ENCODE assay signal across 18 mouse cellular contexts in the genomic region with DNA sequence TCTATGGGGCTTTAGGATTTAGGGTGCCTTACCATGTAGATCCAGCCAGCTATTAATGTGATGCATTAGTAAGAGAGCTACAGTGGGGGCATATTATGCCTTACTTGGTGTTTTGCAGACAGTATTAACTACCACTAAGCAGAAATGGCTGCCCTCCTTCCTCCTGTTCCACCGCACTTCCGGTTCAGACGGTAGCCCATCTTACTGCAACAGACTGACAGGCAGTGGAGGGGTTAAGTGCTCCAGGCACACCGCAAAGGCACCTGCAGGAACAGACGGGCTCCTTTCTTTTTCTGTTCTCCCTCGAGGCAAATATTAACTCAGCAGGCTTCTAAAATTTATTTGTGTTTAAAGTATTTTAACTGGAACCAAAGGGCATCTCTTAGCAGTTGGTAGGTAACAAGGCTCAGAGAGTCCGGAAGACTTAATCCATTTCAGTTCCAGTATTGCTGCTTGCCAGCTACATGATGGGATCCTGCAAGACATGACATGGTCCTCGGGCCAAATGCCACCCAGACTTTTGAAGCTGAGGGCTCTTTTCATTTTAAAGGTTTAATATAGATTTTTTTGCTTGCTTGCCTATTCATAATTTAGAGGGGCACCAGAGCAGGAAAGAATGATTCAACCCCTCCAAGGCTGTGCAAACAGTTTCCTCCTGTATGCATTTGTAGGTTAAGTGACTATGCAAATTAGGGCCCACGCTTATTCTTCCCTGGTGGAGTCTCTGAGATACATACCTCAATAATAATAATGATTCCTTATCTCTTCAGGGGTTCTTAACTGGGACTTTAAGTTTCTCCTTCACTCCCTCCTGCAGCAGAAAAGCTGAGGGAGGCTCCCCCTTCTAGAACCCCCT.
A peak's percentile ranks its signal among the peaks of the same experiment; 100 is the strongest.
DNase-seq lines count a peak whose midpoint lies in the region; ATAC-seq lines count a peak whose summit lies in the region.
"Had no signal": no experiment of that assay in that cellular context is flagged by ENCODE, and none has a peak within 500 bp of the region (broad histone marks: within the 10 kb centered on the region; RNA-seq: fewer than 3 reads in every experiment).

No protein-coding gene starts in this region.

- no peaks in the 10 kb centered on the region for H3K36me3 ChIP-seq in kidney, embryonic 15.5 days
- no peaks in the 10 kb centered on the region for H3K36me3 ChIP-seq in midbrain, embryonic 15.5 days (replicated peaks)
- H3K36me3 ChIP-seq in midbrain, embryonic 10.5 days = no peaks in the 10 kb centered on the region
- no peaks in the 10 kb centered on the region for H3K36me3 ChIP-seq in stomach, embryonic 15.5 days
- H3K36me3 ChIP-seq in hindbrain, embryonic 13.5 days = no peaks in the 10 kb centered on the region
- H3K36me3 ChIP-seq: embryonic facial prominence, embryonic 15.5 days; heart, embryonic 12.5 days had no signal

- H3K9me3 ChIP-seq in kidney, embryonic 15.5 days (replicated peaks) = no peaks in the 10 kb centered on the region
- H3K9me3 ChIP-seq in midbrain, embryonic 15.5 days = no peaks in the 10 kb centered on the region
- H3K9me3 ChIP-seq in midbrain, embryonic 10.5 days (replicated peaks) = no peaks in the 10 kb centered on the region
- H3K9me3 ChIP-seq in stomach, embryonic 15.5 days = no peaks in the 10 kb centered on the region
- H3K9me3 ChIP-seq in hindbrain, embryonic 13.5 days = no peaks in the 10 kb centered on the region
- H3K9me3 ChIP-seq: embryonic facial prominence, embryonic 15.5 days; forebrain, embryonic 13.5 days; heart, embryonic 12.5 days had no signal

- H3K4me1 ChIP-seq in kidney, embryonic 15.5 days = 0 out of 2 replicates have a peak, but pooled peaks cover 5% of the 10 kb centered on the region
- peaks cover 19% of the 10 kb centered on the region; the same call in 1 of the 2 replicates for H3K4me1 ChIP-seq in midbrain, embryonic 15.5 days
- H3K4me1 ChIP-seq in midbrain, embryonic 10.5 days = peaks cover 22% of the 10 kb centered on the region
- no peaks in the 10 kb centered on the region for H3K4me1 ChIP-seq in stomach, embryonic 15.5 days
- peaks cover 14% of the 10 kb centered on the region for H3K4me1 ChIP-seq in hindbrain, embryonic 13.5 days (replicated peaks)
- H3K4me1 ChIP-seq: heart, embryonic 12.5 days had no signal

- no peak overlapping the region for H3K4me3 ChIP-seq in kidney, embryonic 15.5 days (replicated peaks)
- no peak overlapping the region for H3K4me3 ChIP-seq in midbrain, embryonic 15.5 days
- H3K4me3 ChIP-seq in midbrain, embryonic 10.5 days = no peak overlapping the region
- H3K4me3 ChIP-seq in stomach, embryonic 15.5 days (replicated peaks) = no peak overlapping the region
- H3K4me3 ChIP-seq in hindbrain, embryonic 13.5 days = no peak overlapping the region
- H3K4me3 ChIP-seq: embryonic facial prominence, embryonic 15.5 days; forebrain, embryonic 13.5 days; heart, embryonic 12.5 days had no signal

- H3K27ac ChIP-seq in kidney, embryonic 15.5 days = no peak overlapping the region
- H3K27ac ChIP-seq in midbrain, embryonic 15.5 days = no peak overlapping the region
- no peak overlapping the region for H3K27ac ChIP-seq in midbrain, embryonic 10.5 days (replicated peaks)
- no peak overlapping the region for H3K27ac ChIP-seq in stomach, embryonic 15.5 days
- no peak overlapping the region for H3K27ac ChIP-seq in hindbrain, embryonic 13.5 days
- H3K27ac ChIP-seq: embryonic facial prominence, embryonic 15.5 days; forebrain, embryonic 13.5 days; kidney, postnatal 0 days had no signal

- peak; percentile 57 to 60 for DNase-seq in cerebellum, postnatal 10 days
- no peak for DNase-seq in cerebellum, postnatal 36 days
- DNase-seq in kidney, adult 18-20 months = no peak
- DNase-seq in midbrain, embryonic 10.5 days (ENCODE audit: low spot score) = no peak
- DNase-seq: cerebellum, adult 11 months; gastrocnemius, postnatal 14 days; right cerebral cortex, adult 18-20 months; spleen, adult 18-20 months had no signal

- H3K9ac ChIP-seq in kidney, embryonic 15.5 days = no peak overlapping the region
- H3K9ac ChIP-seq in midbrain, embryonic 15.5 days = no peak overlapping the region
- no peak overlapping the region for H3K9ac ChIP-seq in stomach, embryonic 15.5 days
- H3K9ac ChIP-seq in hindbrain, embryonic 13.5 days = no peak overlapping the region
- H3K9ac ChIP-seq: embryonic facial prominence, embryonic 15.5 days; forebrain, embryonic 13.5 days; heart, embryonic 12.5 days had no signal

- no peaks in the 10 kb centered on the region for H3K27me3 ChIP-seq in kidney, embryonic 15.5 days
- no peaks in the 10 kb centered on the region for H3K27me3 ChIP-seq in midbrain, embryonic 15.5 days (replicated peaks)
- H3K27me3 ChIP-seq in midbrain, embryonic 10.5 days (ENCODE audit: low read depth, poor library complexity, severe bottlenecking) = no peaks in the 10 kb centered on the region
- no peaks in the 10 kb centered on the region for H3K27me3 ChIP-seq in stomach, embryonic 15.5 days (replicated peaks)
- no peaks in the 10 kb centered on the region for H3K27me3 ChIP-seq in hindbrain, embryonic 13.5 days
- H3K27me3 ChIP-seq: embryonic facial prominence, embryonic 15.5 days; forebrain, embryonic 13.5 days; heart, embryonic 12.5 days had no signal

- ATAC-seq in kidney, embryonic 15.5 days (replicated peaks; ENCODE audit: low FRiP score) = peak; percentile 40; the same call in 1 of the 2 replicates
- 0 out of 2 replicates have a peak, but pooled peaks have one; percentile 58 for ATAC-seq in midbrain, embryonic 15.5 days (replicated peaks)
- ATAC-seq in stomach, embryonic 15.5 days (ENCODE audit: insufficient read depth, low FRiP score, low read depth) = peak; percentile 35; the same call in 1 of the 2 replicates
- no peak for ATAC-seq in hindbrain, embryonic 13.5 days (ENCODE audit: low FRiP score)
- ATAC-seq: activated CD4-positive, CD25-positive, alpha-beta regulatory T cell, adult 4 months; forebrain, embryonic 13.5 days had no signal

- H3K4me2 ChIP-seq in kidney, embryonic 15.5 days = no peak overlapping the region
- no peak overlapping the region for H3K4me2 ChIP-seq in midbrain, embryonic 15.5 days
- 0 out of 2 replicates have a peak overlapping the region, but pooled peaks have one; percentile 5 for H3K4me2 ChIP-seq in stomach, embryonic 15.5 days
- H3K4me2 ChIP-seq in hindbrain, embryonic 13.5 days = no peak overlapping the region
- H3K4me2 ChIP-seq: embryonic facial prominence, embryonic 15.5 days; forebrain, embryonic 13.5 days; heart, embryonic 12.5 days; liver, embryonic 11.5 days had no signal

- 37% methylated on average over 9 of the region's 9 CpGs for WGBS in kidney, embryonic 15.5 days
- WGBS in midbrain, embryonic 15.5 days = 32% methylated on average over 9 of the region's 9 CpGs
- 59% methylated on average over 9 of the region's 9 CpGs for WGBS in midbrain, embryonic 10.5 days
- 41% methylated on average over 9 of the region's 9 CpGs for WGBS in stomach, embryonic 15.5 days
- WGBS in hindbrain, embryonic 13.5 days = 43% methylated on average over 9 of the region's 9 CpGs

Comparison
In these comparisons a context has a peak if more than half of its experiments do, and no peak if none do; other contexts are left out.
1. DNase-seq: peak in cerebellum, postnatal 10 days (2 of 2); none in cerebellum, postnatal 36 days (0 of 2), kidney, adult 18-20 months (single experiment) and midbrain, embryonic 10.5 days (single experiment).